ENCODE assay signal across 18 mouse cellular contexts in the genomic region with DNA sequence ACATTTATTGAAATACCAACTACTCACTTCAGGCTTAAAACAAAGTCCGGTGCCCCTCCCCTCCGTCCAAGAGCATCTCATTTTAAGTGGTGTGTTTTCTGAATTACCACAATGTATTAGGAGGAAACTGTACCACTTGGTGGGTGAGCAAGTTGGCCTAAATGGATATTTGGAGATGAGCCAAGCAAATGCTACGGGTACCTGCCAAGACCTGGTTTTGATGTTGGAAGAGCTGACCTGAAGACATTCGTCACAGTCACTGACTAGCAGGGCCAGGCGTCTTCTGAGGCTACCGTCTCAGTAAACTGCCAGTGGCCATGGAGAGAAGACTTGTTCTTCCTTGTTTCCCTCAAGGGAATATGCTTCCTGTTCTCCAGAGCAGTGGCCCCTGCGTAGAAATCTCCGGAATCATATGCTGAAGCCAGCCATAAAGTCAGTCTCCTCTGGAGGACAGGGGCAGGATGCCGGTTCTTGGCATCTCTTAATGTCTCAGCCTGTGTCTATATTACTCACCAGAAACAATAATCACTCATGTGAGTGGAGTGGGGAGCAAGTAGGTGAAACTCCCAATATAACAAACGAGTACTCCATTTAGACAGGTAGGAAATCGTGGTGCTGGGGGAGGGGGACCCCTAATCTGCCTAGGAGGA.
DNase-seq lines count a peak whose midpoint lies in the region; ATAC-seq and TF ChIP-seq lines count a peak whose summit lies in the region.
"Had no signal": no experiment of that assay in that cellular context is flagged by ENCODE, and none has a peak within 500 bp of the region (broad histone marks: within the 10 kb centered on the region; RNA-seq: fewer than 3 reads in every experiment).

No protein-coding gene starts in this region.

- intact Hi-C loops in gastrocnemius, adult 2 months (cut with DNase I): no loop called here
- intact Hi-C loops in heart, postnatal 36 days (cut with DNase I): loop anchor here (5.0 kb wide), 1 partner anchor 123 kb away; the partner anchor contains the start of gene Foxn3
- intact Hi-C loops in gastrocnemius, postnatal 36 days (cut with DNase I): no loop called here

- no peaks in the 10 kb centered on the region for H3K36me3 ChIP-seq in kidney, embryonic 14.5 days (ENCODE audit: control insufficient read depth, insufficient read depth, low read length)
- H3K36me3 ChIP-seq: forebrain, embryonic 10.5 days; G1E; midbrain, embryonic 12.5 days had no signal

- ATAC-seq in kidney, embryonic 14.5 days (ENCODE audit: low FRiP score, low TSS enrichment): no peak
- ATAC-seq: inflammation-experienced regulatory T-cells, adult 6 months had no signal

- no peak overlapping the region for H3K4me2 ChIP-seq in kidney, embryonic 14.5 days (replicated peaks; ENCODE audit: low read depth, low read length)
- H3K4me2 ChIP-seq: midbrain, embryonic 12.5 days had no signal

- H3K9ac ChIP-seq in kidney, embryonic 14.5 days (ENCODE audit: low read depth, low read length): no peak overlapping the region
- H3K9ac ChIP-seq: midbrain, embryonic 12.5 days had no signal

- peak overlapping the region; percentile 42 for H3K4me3 ChIP-seq in gastrocnemius, adult 2 months
- H3K4me3 ChIP-seq in kidney, embryonic 14.5 days (ENCODE audit: low read length): no peak overlapping the region
- H3K4me3 ChIP-seq: forebrain, embryonic 10.5 days; midbrain, embryonic 12.5 days had no signal

- 70% methylated on average over 11 of the region's 11 CpGs for WGBS in kidney, embryonic 14.5 days

- peak overlapping the region; percentile 83 for H3K27ac ChIP-seq in gastrocnemius, adult 2 months
- no peak overlapping the region for H3K27ac ChIP-seq in kidney, embryonic 14.5 days (ENCODE audit: low read depth, low read length)
- H3K27ac ChIP-seq: forebrain, embryonic 10.5 days; midbrain, embryonic 12.5 days had no signal

- peak; percentile 35 for DNase-seq in gastrocnemius, adult 2 months
- no peak for DNase-seq in gastrocnemius, postnatal 25 days
- DNase-seq in kidney, postnatal 10 days: peak; percentile 16
- DNase-seq in cerebellum, adult 9-10 months: peak; percentile 48
- DNase-seq in heart, postnatal 36 days: peak; percentile 13 to 27
- DNase-seq in adrenal gland, postnatal 4 days (ENCODE audit: low spot score in 2 of 2): no peak
- no peak for DNase-seq in gastrocnemius, postnatal 36 days
- DNase-seq: B cell, adult 2 months; embryo, embryonic 11 days; gastrocnemius, postnatal 14 days; layer of hippocampus, adult 9-11 months; lung, adult 18-20 months; thymus, postnatal 14 days had no signal

- H3K4me1 ChIP-seq in kidney, embryonic 14.5 days (ENCODE audit: control insufficient read depth, insufficient read depth, low read length): no peaks in the 10 kb centered on the region
- H3K4me1 ChIP-seq: midbrain, embryonic 12.5 days had no signal

- no peaks in the 10 kb centered on the region for H3K9me3 ChIP-seq in kidney, embryonic 14.5 days (ENCODE audit: control insufficient read depth, low read length)
- H3K9me3 ChIP-seq: forebrain, embryonic 10.5 days; midbrain, embryonic 12.5 days had no signal

- TF ChIP-seq CTCF in gastrocnemius, adult 2 months (IDR thresholded peaks at IDR 0.05): no peak

- H3K27me3 ChIP-seq in kidney, embryonic 14.5 days (ENCODE audit: control insufficient read depth, insufficient read depth, low read length): no peaks in the 10 kb centered on the region

Comparison
In these comparisons a context has a peak if more than half of its experiments do, and no peak if none do; other contexts are left out.
1. DNase-seq: peak in gastrocnemius, adult 2 months (single experiment), kidney, postnatal 10 days (single experiment), cerebellum, adult 9-10 months (single experiment) and heart, postnatal 36 days (2 of 2); none in gastrocnemius, postnatal 25 days (single experiment), adrenal gland, postnatal 4 days (0 of 2) and gastrocnemius, postnatal 36 days (0 of 2).